Mouse (Mus musculus): ENCODE data around the gene P2rx1.

P2rx1 gene

DNA sequence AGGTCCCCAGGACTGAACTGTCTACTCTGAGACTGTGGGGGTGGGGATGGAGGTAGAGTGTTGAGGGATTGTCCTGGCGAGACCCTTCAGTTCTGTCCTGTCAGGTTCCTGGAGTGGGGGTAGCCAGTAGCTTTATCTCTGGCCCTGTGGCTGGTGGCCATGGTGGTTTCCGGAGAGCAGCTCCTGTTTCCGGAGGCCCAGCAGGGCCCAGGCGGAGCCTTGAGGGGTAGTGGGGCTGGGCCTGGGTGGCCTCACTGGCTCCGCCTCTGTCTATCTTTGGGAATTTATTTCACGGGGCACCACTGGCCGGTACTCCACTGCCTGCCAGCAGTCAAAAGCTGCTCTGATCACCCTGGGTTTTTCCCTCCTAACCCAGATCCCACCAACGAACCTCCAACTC is at the start of gene P2rx1:
P2rx1 (plus strand) TSS at position 333 of the 400 bp plus-strand sequence.
- DNase-seq (ENCODE audit: low read depth, low spot score): no peak

DNA sequence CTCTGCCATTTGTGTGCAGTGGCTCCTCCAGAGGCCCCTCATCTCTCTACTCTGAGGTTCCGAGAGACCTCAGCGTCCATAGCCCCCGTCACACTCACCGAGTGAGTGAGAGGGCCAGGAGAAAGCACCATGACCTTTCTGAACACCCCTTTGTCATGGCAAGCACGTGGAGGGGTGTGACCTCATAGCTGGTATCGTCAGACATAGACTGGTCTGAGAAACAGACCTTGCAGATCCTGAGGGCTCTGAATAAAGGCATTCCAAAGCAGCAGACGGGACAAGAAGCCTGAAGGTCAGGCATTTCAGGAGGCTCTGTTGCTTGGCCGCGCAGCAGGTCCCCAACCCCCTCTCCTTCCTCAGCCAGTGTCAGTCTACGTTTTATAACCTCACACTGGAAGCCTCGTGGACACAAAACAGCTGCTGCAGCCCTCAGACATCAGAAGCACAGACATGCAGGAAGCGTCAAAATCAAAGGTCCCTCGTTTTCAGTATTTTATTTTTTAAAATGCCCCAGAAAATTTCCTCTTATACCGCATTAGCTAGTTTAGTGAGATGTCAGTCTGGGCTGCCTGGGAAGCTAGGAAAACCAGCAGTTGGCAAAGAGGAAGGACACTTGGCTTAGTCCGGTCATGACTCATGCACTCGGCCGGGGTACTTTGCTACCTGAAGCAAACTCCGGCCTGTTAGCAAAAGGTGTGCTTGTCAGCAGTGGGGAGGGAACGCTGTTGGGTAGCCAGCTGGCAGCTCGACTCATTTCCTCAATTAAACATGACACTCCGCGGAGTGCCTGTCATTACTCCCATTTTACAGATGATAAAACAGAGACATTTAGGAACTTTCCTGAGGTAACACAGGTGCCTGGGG is 47.5 kb upstream of the P2rx1 start:
- DNase-seq (ENCODE audit: low read depth, low spot score): no peak

DNA sequence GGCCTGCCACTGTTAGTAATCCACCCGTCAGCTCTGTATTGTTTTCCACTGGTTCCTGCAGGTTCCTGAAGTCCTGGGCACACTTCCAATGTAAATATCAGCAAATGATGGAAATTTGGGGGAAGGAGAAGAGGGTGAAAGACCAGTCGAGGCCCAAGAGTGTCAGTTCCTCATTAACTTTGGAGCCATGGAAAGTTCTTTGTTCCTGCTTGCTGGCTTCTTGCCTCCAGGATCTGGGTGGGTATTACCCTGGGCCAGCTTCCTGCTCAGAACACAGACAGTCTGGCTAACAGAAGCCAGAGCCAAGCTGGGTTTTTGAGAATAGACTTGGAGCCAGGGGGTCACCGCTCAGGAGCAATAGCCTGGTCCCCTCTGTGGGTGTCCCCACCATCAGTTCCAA is 46.7 kb upstream of the P2rx1 start:
- DNase-seq (ENCODE audit: low read depth, low spot score): no peak

DNA sequence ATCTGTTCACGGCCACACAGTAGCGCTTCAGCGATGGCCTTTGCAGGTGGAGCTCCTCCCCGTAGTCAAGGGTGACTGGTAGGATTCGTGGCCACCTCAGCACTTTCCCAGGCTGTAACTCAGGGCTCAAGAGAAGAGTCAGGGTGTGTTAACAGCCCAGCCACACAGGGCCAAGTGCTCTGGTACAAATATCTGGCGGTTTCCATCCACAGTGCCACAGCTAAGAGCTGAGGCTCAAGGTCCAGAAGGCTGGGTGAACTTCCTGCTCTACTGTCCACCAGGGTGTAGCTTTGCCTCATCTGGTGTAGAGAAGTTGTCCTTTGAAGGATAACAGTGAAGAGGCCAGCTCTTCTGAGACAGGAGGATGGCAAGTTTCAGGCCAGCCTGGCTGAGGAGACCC is 46.2 kb upstream of the P2rx1 start:
- no peak for DNase-seq (ENCODE audit: low read depth, low spot score)

DNA sequence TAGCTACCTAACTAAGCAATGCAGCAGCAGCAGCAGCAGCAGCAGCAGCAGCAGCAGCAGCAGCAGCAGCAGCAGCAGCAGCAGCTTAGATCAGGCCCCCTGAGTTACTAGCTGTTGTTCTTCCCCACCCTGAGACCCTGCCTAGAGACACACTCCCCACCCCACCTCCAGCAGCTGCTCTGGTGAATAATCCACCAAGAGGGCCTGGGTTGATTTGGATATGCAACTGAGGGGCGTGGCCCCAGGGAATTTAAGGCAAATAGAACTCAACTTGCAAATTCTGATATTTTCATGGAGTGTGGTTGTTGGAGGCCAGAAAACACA is 45.8 kb upstream of the P2rx1 start:
- no peak for DNase-seq (ENCODE audit: low read depth, low spot score)

DNA sequence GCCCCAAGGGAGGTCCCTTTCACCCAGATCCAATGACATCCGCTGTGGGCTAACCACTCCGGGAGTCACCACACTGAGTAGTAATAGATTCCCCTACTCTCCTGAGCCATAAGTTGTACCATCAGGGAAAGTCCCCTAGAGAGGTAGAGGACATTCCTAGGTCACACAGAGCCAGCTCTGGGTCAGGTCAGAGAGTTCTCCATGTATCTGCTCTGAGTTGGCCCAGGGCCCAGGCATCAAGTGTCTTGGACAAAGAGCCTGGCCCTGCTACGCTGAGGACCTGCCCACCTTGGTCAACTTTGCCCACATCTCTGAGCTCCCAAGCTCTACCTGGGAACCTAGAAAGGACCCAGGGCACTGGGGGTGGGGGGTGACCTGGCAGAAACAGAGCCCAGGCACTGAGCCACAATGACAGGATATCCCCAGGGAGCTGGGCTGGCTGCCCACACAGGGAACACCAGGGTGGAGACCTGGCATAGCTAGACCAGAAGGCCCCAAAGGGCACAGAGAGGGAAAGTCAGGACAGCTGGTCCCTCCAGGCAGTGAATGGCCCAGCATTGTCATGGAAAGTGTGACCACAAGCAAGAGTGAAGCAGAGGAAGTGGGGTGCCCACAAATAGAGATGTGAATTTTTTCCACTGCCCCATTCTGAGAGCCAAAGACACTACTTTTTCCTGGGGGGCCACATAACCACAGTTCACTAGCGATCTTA is 45.3 kb upstream of the P2rx1 start:
- no peak for DNase-seq (ENCODE audit: low read depth, low spot score)

DNA sequence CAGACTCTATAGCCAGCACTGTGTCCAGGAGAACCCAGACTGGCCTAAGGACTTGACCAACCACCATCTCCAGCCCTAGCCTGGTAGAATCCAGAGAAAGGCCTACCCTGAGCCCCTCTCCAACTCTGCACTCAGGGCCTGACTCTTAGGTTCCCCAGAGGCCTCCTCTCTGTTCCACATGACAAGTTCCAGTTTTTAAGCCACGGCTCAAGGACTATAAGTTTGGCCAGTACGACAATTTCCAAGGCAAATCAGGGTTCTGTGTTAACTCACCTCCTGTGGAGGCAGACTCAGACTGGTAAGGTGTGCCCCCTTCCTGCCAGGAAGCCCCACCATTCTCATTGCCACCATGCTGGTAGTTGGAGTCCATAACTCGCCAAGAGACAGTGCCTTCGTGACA is 44.7 kb upstream of the P2rx1 start:
- DNase-seq (ENCODE audit: low read depth, low spot score): no peak

DNA sequence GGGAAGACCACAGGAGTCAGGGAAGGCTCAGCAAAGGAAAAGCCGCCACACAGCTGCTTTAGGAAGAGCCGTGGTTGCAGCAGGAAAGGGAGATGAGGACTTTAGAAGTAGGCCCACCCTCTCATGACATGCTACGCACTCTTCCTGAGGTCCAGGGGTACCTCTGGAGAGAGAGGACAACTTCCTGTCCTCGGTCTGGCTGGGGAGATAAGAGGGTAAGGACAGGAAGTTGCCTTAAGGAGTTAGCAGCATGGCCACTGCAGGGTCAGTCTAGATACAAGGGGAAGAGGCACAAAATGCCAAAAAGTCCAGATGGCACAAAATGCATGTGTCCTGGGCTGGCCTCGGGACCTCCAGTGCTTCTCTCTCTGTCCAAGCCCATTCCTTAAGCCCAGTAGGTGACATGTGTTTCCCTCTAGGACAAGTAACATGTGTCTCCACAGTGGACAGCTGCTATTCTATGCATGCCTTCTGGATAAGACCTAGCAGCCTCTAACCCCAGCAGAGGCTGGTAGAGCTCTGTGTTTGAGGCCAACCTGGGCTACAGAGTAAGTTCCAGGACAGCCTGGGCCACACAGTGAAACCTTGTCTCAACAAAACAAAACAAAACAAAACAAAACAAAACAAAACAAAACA is 43.4 kb upstream of the P2rx1 start:
- no peak for DNase-seq (ENCODE audit: low read depth, low spot score)

DNA sequence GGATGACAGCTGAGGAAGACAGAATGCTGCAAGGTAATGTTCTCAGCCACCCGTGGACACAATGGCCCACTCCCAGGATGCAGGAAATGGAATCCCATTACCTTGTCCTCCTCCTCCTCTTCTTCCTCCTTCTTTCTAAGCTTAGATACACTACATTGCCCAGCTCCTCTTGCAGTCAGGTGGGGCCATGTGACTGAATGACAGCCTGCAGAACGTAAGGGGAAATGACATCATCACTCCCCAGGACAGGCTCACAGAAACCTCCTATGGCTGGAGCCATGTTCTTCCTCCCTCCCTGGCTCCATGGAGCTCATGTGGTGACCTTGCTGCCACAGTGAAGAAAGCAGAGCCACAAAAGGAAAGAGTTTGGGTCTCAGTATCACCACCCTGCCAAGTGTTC is 41.6 kb upstream of the P2rx1 start:
- DNase-seq (ENCODE audit: low read depth, low spot score): no peak

DNA sequence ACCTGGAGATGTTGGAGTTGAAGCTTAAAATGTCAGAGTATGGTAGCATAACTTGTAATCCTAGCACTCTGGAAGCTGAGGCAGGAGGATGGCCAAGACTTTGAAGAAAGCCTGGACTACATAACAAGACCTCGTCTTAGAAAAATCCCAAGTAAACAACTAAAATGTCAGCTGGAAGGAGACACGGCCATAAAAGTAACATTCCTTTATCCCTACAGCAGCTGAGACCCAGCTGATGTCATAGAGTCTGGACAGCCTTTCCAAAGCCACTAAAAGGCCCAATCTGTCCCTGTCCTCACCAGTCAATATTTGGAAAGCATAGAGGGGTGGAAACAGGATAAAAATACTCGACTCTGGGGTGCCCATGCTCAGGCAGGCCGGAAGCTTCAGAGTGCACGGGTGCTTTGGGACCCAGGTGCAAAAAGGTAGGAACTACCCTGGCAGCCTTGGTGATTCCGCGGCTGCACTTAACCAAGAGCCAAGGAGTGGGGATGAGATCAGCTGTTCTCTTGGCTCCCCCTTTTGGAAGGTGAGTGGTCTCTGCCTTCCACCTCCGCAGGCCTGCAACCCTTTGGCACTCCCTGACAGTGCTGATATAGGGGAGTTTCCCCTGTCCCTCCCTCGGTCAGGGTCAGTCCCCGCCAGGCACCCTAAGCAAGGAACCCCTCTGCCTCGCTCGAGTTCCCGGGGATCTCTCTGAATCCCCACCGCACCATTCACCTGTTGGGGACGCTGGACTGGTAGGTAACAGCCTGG is 38.8 kb upstream of the P2rx1 start:
- DNase-seq (ENCODE audit: low read depth, low spot score): no peak

DNA sequence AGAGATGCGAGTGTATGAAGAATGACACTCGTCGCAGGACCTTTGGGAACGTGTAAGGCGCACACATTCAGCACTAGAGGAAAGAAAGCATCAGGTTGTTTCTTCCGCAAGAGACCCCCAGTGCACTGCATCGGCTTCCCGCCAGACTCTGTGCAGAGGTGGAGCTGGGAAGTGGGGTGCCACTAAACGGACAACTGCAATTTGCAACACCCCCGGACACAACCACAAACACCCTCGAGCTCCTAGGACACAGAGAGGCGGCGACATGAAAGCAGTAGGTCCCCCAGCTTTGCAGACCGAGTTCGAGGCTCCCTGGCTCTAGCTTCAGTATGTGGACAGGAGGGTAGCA is 38.2 kb upstream of the P2rx1 start:
- no peak for DNase-seq (ENCODE audit: low read depth, low spot score)

DNA sequence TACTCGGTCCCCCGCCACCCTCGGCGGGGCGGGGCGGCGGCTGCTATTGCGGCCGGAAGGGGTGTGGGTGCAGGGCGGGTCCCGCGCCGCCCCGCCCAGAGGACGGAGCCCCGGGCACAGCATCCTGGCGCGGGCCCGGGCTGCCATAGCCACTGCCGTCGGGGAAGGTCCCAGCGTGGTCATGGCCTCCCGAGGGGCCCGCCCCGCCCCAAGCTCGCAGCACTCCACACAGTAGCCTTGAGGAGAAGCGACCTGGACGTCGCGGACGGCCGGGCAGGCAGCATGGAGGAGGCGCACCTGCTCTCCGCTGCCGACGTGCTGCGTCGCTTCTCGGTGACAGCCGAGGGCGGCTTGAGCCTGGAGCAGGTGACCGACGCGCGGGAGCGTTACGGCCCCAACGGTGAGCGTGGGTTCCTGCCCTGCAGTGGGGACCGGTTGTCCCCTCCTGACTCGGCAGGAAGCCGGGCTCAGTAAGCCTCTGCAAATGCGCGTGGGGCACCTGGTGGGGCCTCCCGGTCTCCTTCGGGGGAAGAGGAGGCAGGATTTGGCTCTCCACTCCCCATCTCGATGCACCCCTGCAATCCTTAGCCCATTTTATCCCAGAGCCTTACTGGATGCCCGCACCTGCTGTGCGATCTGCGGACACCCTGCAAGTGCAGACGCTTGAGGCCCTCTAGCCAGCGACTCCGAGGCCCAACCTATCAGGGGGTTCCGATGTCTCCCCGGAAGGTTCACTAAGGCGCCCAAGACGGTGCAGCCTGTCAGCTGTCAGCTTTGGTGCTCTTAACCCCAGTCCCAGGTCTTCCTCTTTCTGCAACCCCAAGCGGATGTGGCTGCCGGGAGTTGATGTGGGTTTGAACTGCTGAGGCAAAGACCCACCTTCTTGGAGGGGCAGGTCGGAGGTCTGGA is 37.6 kb upstream of the P2rx1 start, which contains the start of gene Atp2a3:
Atp2a3 (plus strand) TSS at position 98 of the 909 bp plus-strand sequence.
- DNase-seq (ENCODE audit: low read depth, low spot score): no peak

DNA sequence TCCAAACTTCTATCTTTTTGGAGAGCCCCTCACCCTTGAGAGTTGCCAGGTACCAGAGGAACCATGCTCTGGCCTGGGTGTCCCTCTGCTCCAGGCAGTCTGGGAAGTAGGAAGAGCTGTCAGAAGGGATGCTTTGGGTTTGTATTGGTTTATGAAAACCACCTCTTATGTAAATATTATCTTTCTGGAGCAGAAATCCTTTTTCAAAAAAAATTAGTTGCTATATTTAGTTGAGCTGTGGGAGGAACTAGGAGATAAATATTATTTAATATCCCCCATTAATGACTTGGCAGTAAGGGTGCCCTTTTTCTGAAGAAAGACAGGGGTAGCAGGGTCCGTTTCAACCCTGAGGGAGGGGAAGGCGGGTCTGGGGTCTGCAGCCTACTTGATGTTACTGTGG is 36.5 kb upstream of the P2rx1 start:
- DNase-seq (ENCODE audit: low read depth, low spot score): no peak

DNA sequence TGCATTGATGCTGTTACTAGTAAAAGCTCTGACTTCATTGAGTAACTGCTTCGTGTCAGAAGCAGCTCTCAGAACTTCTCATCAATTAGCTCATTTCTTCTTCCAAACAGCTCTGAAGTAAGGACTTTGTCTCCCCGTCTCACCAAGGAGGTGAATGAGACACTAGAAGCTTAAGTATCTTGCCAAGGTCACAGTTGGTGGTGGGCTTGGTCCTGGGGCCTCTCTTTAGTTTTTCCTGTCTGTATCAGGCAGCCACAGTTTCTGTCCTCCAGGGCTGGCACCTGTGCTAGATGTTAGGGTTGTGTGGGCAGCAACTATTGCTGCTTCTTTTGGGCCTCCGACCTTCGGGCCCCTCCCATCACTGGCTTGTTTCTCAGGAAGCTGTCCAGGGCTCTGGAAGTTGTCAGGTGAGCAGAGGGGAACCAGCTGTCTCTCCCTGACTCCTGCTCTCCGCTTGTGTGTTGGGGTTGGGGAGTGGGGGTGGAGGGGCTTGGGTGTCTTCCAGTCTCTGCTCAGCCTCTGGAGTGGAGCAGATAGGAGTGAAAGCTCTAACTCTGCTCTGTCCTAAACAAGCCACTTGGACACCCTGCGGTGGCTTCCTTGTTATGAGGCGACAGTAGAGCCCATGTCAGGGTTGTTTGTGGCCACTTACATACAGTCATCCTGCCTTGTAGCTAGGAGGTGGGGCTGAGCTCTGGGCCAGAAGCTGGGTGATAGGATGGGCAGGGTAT is 35.7 kb upstream of the P2rx1 start:
- DNase-seq (ENCODE audit: low read depth, low spot score): no peak

DNA sequence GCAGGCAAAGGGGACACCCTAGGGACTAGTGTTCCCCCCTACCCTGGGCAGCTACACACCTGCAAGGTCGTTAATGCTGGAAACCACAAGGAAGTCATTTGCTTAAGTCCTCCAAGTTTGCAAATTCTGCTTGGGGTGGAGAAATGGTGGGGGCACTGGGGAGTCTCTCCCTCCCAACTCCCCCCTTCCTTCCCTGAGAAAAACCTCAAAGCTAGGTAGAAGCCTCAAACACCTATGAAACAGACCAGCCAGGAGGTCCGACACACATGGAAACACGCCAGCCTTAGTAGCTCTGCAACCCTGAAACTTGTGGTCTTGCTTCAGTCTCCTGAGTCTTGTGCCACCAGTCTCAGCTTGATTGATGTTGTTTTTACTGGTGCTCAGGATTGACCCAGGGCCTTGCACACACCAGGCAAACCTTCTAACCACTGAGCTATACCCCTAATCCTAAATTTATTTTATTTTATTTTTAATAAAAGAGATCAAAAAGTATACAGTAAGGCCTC is 35.1 kb upstream of the P2rx1 start:
- DNase-seq (ENCODE audit: low read depth, low spot score): no peak

DNA sequence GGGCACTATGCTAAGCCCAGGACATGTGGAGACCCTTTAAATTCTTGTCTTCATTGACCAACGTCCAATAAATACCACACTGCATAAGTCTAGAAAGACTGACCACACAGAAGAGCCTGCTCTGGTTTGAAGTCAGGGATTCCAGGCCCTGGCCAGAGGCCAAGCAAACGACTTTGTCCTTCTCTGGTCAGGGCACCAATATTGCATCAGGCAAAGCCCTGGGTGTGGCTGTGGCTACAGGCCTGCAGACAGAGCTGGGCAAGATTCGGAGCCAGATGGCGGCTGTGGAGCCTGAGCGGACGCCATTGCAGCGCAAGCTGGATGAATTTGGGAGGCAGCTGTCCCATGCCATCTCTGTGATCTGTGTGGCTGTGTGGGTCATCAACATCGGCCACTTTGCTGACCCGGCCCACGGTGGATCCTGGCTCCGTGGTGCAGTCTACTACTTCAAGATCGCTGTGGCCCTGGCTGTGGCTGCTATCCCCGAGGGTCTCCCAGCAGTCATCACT is 23.9 kb upstream of the P2rx1 start:
- DNase-seq (ENCODE audit: low read depth, low spot score): no peak

DNA sequence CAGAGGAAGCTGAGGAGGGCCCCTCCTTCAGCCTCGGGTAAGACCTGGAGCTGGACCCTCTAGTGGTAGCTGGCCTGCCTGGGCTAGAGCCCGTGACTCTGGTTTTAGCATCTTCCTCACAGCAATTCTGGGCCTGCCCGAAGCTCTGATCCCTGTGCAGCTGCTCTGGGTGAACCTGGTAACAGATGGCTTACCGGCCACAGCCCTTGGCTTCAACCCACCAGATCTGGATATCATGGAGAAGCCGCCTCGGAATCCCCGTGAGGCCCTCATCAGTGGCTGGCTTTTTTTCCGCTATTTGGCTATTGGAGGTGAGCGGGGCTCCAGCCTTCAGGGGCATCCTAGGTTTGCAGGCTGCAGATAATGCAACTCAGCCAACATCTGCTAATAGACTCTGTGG is 16.4 kb upstream of the P2rx1 start:
- DNase-seq (ENCODE audit: low read depth, low spot score): no peak

DNA sequence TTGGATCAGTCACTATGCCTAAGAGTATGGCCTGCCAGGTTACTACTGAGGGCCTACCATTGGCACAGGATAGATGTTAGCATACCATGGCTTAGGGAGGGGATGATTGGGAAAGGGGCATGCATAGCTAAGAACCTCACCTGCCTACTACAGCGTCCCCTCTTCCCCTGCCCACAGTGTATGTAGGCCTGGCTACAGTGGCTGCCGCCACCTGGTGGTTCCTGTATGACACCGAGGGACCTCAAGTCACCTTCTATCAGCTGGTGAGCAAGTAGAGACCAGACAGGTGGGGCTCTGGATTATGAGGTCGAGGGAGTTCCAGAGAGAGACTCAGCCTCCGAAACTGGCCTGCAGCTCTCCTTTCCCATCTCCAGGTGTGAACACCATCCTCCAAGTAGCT is 15.6 kb upstream of the P2rx1 start:
- DNase-seq (ENCODE audit: low read depth, low spot score): no peak

DNA sequence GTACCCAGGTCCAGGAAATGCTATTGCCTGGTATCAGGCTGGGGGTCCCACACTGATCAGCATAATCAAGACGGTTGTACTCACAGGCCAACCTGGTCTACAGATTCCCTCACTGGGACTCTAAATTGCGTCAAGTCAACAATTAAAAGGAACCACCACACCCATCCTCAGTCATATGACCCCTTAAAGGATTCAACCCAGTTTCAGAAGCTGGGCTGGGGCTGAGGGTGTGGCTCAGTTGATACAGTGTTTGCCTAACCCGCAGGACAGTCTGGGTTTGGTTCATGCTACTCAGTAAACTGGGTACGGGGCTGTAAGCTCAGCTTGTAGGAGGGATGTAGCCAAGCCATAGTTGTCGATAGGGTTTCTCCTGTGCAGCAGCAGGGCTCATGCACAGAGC is 12.2 kb upstream of the P2rx1 start:
- DNase-seq (ENCODE audit: low read depth, low spot score): no peak

DNA sequence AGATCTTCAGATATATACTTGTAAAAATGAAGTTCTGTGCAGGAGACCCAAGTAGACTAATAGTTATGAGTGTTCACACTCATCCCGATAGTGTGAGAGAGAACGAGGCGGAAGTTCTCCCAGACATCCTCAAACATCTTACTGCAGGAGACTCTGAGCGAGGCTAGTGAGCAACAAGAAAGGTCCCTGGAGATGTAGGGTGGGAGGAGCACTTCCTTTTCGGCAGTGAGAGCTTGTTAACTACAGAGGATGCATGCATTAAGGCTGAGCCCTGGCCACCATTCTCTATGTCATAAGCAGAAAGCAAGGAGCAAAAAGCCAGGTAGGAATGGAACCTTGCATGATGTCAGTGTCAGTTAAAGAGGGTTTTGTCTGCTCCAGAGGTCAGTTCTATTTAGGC is 11.7 kb upstream of the P2rx1 start:
- no peak for DNase-seq (ENCODE audit: low read depth, low spot score)
